Mouse (Mus musculus): ENCODE data around the gene Phka1. TPM values are rescaled to one million over a fixed set of nuclear protein-coding genes. Genes with fewer than 3 reads are reported as not detected.

Phka1 gene
- not detected for polyA plus RNA-seq (2017; shearing (Covaris generic))

GRCm38 (mm10) chrX:102643823-102644572 is at the start of gene Phka1:
Gene Phka1 (minus strand): TSS chrX:102644246.

GRCm38 (mm10) chrX:102686872-102687271 is 42.8 kb upstream of the Phka1 start, which contains the start of gene Gm3880:
Gene Gm3880 (minus strand): TSS chrX:102686972.

DNA sequence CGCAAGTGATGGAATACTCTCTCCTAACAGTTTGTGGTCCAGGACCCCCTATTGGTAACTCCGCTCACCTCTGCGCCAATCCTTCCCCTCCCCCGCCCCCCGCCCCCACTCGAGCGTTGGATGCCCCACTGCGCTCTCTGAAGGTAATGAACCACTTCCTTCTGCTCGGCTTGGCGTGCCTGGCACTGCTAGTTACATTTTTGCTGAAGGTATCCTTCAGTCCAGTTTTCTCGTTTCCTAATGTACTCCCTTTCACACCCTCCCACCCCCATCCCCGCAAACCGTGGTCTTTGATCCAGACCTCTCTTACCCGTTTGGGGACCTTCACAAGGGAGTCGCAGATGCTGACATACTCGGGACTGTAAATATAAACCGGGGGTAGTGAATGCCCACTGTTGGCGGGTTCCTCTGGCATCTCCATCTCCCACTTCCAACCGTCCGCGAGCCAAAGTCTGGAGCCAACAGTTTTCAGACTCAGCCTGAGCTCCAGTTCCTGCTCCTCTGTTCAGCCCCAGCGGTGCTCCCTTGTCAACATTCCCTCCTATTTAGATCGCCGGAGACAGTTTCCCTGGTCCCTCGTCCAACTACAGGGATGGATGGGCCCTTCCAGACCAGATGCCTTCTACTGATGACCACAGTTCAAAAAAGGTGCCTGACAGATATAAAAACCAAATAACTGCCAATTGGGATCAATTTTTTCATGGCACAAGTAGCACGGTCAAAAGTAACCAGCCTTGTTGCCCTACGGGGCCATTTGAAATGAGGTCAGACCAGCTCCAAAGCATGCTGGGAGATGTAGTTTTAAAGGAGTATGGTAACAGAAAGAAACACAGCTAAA is 139.2 kb downstream of the Phka1 start, which contains the start of gene Hdac8:
Hdac8 (minus strand) TSS at position 716 of the 838 bp plus-strand sequence.

Other genes starting within 250 kb of the Phka1 start
- gene Hdac8, start 138.9 kb downstream of the Phka1 start, polyA plus RNA-seq (2017; shearing (Covaris generic)): 16.3 TPM
- gene Gm3880, start 42.7 kb upstream of the Phka1 start, polyA plus RNA-seq (2017; shearing (Covaris generic)): not detected
- not detected for gene Gm9112, start 63.4 kb upstream of the Phka1 start, polyA plus RNA-seq (2017; shearing (Covaris generic))
- not detected for gene Dmrtc1b, start 63.6 kb upstream of the Phka1 start, polyA plus RNA-seq (2017; shearing (Covaris generic))
- gene Dmrtc1c1, start 158.7 kb upstream of the Phka1 start, polyA plus RNA-seq (2017; shearing (Covaris generic)): not detected
- gene Dmrtc1c2, start 210.4 kb upstream of the Phka1 start, polyA plus RNA-seq (2017; shearing (Covaris generic)): not detected
- gene 1700031F05Rik, start 223.7 kb upstream of the Phka1 start, polyA plus RNA-seq (2017; shearing (Covaris generic)): not detected